Mouse (Mus musculus) left cerebral cortex, adult 2 months (tissue): Measurements from ENCODE around the gene Sp6. TPM values are rescaled to one million over a fixed set of nuclear protein-coding genes. Genes with fewer than 3 reads are reported as not detected.

ENCODE experiments used
- DNase-seq, 2 experiments: peaks; one replicate each; pipeline ENCODE4 v3.0.0; 2021 to 2022; ENCODE audit warnings: low spot score in 2 of 2, mixed read lengths in 1 of 2; ENCODE audit errors: extremely low spot score in 1 of 2
- H3K27ac ChIP-seq: fragments of 200-600 bp; 2 replicates; pipeline ENCODE4 v1.8.1; 2022
- H3K4me3 ChIP-seq: fragments of 200-600 bp; 2 replicates; pipeline ENCODE4 v1.8.1; 2022
- CTCF ChIP-seq: fragments of 200-600 bp; IDR thresholded peaks from 2 replicates; pipeline ENCODE4 v1.8.1; 2022; ENCODE audit warnings: antibody characterized with exemption, mild to moderate bottlenecking, moderate library complexity
- intact Hi-C: fragments of 180-260 bp; cut with DNase I; formaldehyde crosslinking; loops from one replicate; pipeline ENCODE4 v1.15.1; 2025
- total RNA-seq, 2 experiments: library from RNA; stranded (reverse); gene quantifications; 2 replicates each; pipeline ENCODE4 v1.2.3; 2021

The Sp6 gene
- total RNA-seq, 2 experiments from 2014 or later = 0.91 to 1.8 TPM

GRCm38 (mm10) chr11:97048090-97048650, 35.0 kb downstream of the Sp6 start:
- no peak overlapping the region for H3K4me3 ChIP-seq
- no peak overlapping the region for H3K27ac ChIP-seq
- intact Hi-C loops = no loop called here
- no peak for TF ChIP-seq CTCF
- no peak for DNase-seq

- no peak for TF ChIP-seq CTCF
- intact Hi-C loops = no loop called here
- Histone ChIP-seq H3K4me3 (no peak overlapping the region), H3K27ac (no peak overlapping the region)
- no peak for DNase-seq
These were observed 36.4 kb downstream of the Sp6 start for GRCm38 (mm10) chr11:97049492-97050085.

- peak; percentile 73 to 76 for DNase-seq
- peak within 1 kb of the TSS; percentile 58; the same call in 1 of the 2 replicates for H3K27ac ChIP-seq
- intact Hi-C loops = no loop called here
- peak; percentile 11 for TF ChIP-seq CTCF
- peak within 1 kb of the TSS; percentile 68 for H3K4me3 ChIP-seq
These were observed 37.2 kb downstream of the Sp6 start, which contains the start of gene Osbpl7 for GRCm38 (mm10) chr11:97050216-97050943. Gene Osbpl7 (plus strand): TSS chr11:97050628.

- TF ChIP-seq CTCF = no peak
- DNase-seq = no peak
- Histone ChIP-seq H3K27ac (peak overlapping the region; percentile 58; the same call in 1 of the 2 replicates), H3K4me3 (peak overlapping the region; percentile 68)
- intact Hi-C loops = no loop called here
These were observed 37.9 kb downstream of the Sp6 start for GRCm38 (mm10) chr11:97050944-97051586.

GRCm38 (mm10) chr11:97052219-97052646, 39.0 kb downstream of the Sp6 start:
- no peak for DNase-seq
- no peak overlapping the region for H3K4me3 ChIP-seq
- H3K27ac ChIP-seq = no peak overlapping the region
- no peak for TF ChIP-seq CTCF
- intact Hi-C loops = no loop called here

GRCm38 (mm10) chr11:97063274-97063920, 50.2 kb downstream of the Sp6 start:
- Histone ChIP-seq H3K27ac (peak overlapping the region; percentile 17; the same call in 1 of the 2 replicates), H3K4me3 (no peak overlapping the region)
- TF ChIP-seq CTCF = no peak
- DNase-seq = no peak
- intact Hi-C loops = no loop called here

GRCm38 (mm10) chr11:97063921-97064295, 50.7 kb downstream of the Sp6 start:
- peak; percentile 35 for TF ChIP-seq CTCF
- DNase-seq = no peak
- peak overlapping the region; percentile 8; the same call in 1 of the 2 replicates for H3K27ac ChIP-seq
- no peak overlapping the region for H3K4me3 ChIP-seq
- intact Hi-C loops = no loop called here

- H3K4me3 ChIP-seq = no peak overlapping the region
- intact Hi-C loops = no loop called here
- DNase-seq = no peak
- H3K27ac ChIP-seq = no peak overlapping the region
- no peak for TF ChIP-seq CTCF
These were observed 52.5 kb downstream of the Sp6 start for GRCm38 (mm10) chr11:97065538-97066295.

- no peak for DNase-seq
- no peak for TF ChIP-seq CTCF
- H3K27ac ChIP-seq = no peak overlapping the region
- no peak overlapping the region for H3K4me3 ChIP-seq
- intact Hi-C loops = no loop called here
These were observed 53.6 kb downstream of the Sp6 start for GRCm38 (mm10) chr11:97066656-97067360.

GRCm38 (mm10) chr11:97069333-97069732, 56.1 kb downstream of the Sp6 start:
- H3K27ac ChIP-seq = no peak overlapping the region
- no peak for DNase-seq
- TF ChIP-seq CTCF = no peak
- no peak overlapping the region for H3K4me3 ChIP-seq
- intact Hi-C loops = no loop called here
